Mouse (Mus musculus) embryonic facial prominence, embryonic 14.5 days (tissue): ENCODE measurements around the gene Hsd17b2. TPM values are rescaled to one million over a fixed set of nuclear protein-coding genes. Genes with fewer than 3 reads are reported as not detected.
A peak's percentile ranks its signal among the peaks of the same experiment; 100 is the strongest.

Experiments
- ATAC-seq: fragments of 200-750 bp; cut with Nextera tagmentation; 2 replicates; pipeline ENCODE4 v1.8.0; 2017; ENCODE audit warnings: low read depth, moderate number of reproducible peaks, moderate TSS enrichment
- DNase-seq: peaks from one replicate; pipeline ENCODE4 v3.0.0-alpha.2; 2015; ENCODE audit warnings: low spot score
- H3K27ac ChIP-seq: fragments of 300-500 bp; sonication (generic); replicated peaks from 2 replicates; pipeline ENCODE4 v1.5.1; 2014; ENCODE audit warnings: low read depth, mild to moderate bottlenecking, low read length, moderate library complexity
- H3K27me3 ChIP-seq: fragments of 300-500 bp; sonication (generic); replicated peaks from 2 replicates; pipeline ENCODE4 v1.6.1; 2014; ENCODE audit warnings: low read length; ENCODE audit not compliant: control insufficient read depth, insufficient read depth
- H3K36me3 ChIP-seq: fragments of 300-500 bp; sonication (generic); 2 replicates; pipeline ENCODE4 v1.6.1; 2014; ENCODE audit warnings: low read length, mixed read lengths; ENCODE audit not compliant: control insufficient read depth, insufficient read depth
- H3K4me1 ChIP-seq: fragments of 300-500 bp; sonication (generic); 2 replicates; pipeline ENCODE4 v1.6.1; 2014; ENCODE audit warnings: antibody characterized with exemption, low read length; ENCODE audit not compliant: control insufficient read depth, insufficient read depth
- H3K4me2 ChIP-seq: fragments of 300-500 bp; sonication (generic); 2 replicates; pipeline ENCODE4 v1.6.1; 2014; ENCODE audit warnings: low read depth, mild to moderate bottlenecking, low read length, moderate library complexity, mixed read lengths
- H3K4me3 ChIP-seq: fragments of 300-500 bp; sonication (generic); 2 replicates; pipeline ENCODE4 v1.5.1; 2014; ENCODE audit warnings: low read depth, mild to moderate bottlenecking, low read length
- H3K9ac ChIP-seq: fragments of 300-500 bp; sonication (generic); 2 replicates; pipeline ENCODE4 v1.6.1; 2014; ENCODE audit warnings: low read depth, mild to moderate bottlenecking, low read length, moderate library complexity, mixed read lengths
- H3K9me3 ChIP-seq: fragments of 300-500 bp; sonication (generic); 2 replicates; pipeline ENCODE4 v1.6.1; 2016; ENCODE audit warnings: low read length; ENCODE audit not compliant: control insufficient read depth
- WGBS: fragments of 180-500 bp; shearing (Covaris S2); extraction: QIAGEN DNeasy Blood & Tissue Kit; methylation state at CpG from one replicate; pipeline ENCODE4 v1.1.7; 2014; 5-methylcytosine and 5-hydroxymethylcytosine counted together
- polyA plus RNA-seq: library from polyadenylated mRNA; unstranded; fragments of >200 nt; fragmentation: Nextera tagmentation; extraction: Ambion mirVana; gene quantifications from 2 replicates; pipeline ENCODE4 v1.2.1, GENCODE M21; 2014

Hsd17b2 gene
- polyA plus RNA-seq, 1 experiment from 2014 or later, result 1.2 TPM

DNA sequence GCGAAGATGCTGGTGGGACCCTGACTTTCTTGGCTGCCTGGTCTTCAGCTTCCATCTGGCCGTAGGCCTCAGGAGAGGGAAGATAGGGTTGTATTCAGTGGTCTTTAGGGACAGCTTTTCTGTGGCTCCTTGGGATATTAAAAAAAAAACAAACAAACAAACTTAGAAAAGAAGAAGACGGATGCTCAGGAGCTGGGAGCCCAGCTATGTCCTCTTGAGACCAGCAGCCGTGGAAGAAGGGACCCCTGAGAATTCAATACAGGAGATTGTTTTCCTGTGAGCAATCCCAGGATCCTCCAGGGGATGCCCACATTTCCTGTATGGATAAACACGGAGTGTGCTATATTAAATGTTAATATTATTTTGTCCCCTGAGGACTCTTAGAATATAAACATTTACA is 26.5 kb upstream of the Hsd17b2 start:
- Histone ChIP-seq H3K4me3 (no peak overlapping the region), H3K9me3 (no peaks in the 10 kb centered on the region), H3K9ac (no peak overlapping the region), H3K27me3 (no peaks in the 10 kb centered on the region; the same call in 1 of the 2 replicates), H3K27ac (no peak overlapping the region), H3K36me3 (no peaks in the 10 kb centered on the region), H3K4me1 (no peaks in the 10 kb centered on the region), H3K4me2 (no peak overlapping the region)
- no peak for DNase-seq
- ATAC-seq, result no peak
- 63% methylated on average over 5 of the region's 5 CpGs for WGBS

DNA sequence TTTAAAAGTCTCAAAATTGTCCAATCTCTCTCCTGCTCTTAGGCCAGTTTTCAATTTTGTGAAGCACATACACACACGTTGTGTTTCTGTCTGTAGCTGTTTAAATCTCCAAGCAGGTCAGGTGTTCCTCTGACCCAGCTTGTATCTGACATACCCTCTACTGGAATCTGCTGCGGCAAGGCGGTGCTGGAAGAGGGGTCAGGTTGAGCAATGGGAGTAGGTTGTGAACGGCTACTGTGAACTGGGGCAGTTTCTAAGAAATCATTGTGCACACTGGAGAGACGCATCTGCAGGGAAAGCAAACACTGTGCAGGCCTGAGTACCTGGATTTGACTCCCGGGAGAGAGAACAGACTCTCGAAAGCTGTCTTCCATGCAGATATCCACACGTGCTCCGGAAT is 25.2 kb upstream of the Hsd17b2 start:
- Histone ChIP-seq H3K9ac (no peak overlapping the region), H3K4me3 (no peak overlapping the region), H3K9me3 (no peaks in the 10 kb centered on the region), H3K27ac (no peak overlapping the region), H3K27me3 (no peaks in the 10 kb centered on the region; the same call in 1 of the 2 replicates), H3K4me2 (no peak overlapping the region), H3K36me3 (no peaks in the 10 kb centered on the region), H3K4me1 (no peaks in the 10 kb centered on the region)
- 66% methylated on average over 9 of the region's 9 CpGs for WGBS
- DNase-seq, result no peak
- no peak for ATAC-seq

GRCm38 (mm10) chr8:117677011-117677410 is 24.7 kb upstream of the Hsd17b2 start:
- H3K27me3 ChIP-seq, result no peaks in the 10 kb centered on the region; the same call in 1 of the 2 replicates
- H3K9ac ChIP-seq, result no peak overlapping the region
- no peak overlapping the region for H3K27ac ChIP-seq
- WGBS, result 69% methylated on average over 8 of the region's 8 CpGs
- H3K36me3 ChIP-seq, result no peaks in the 10 kb centered on the region
- ATAC-seq, result no peak
- no peaks in the 10 kb centered on the region for H3K4me1 ChIP-seq
- no peak overlapping the region for H3K4me3 ChIP-seq
- no peak for DNase-seq
- no peaks in the 10 kb centered on the region for H3K9me3 ChIP-seq
- no peak overlapping the region for H3K4me2 ChIP-seq

- no peaks in the 10 kb centered on the region for H3K36me3 ChIP-seq
- H3K9ac ChIP-seq, result no peak overlapping the region
- H3K4me1 ChIP-seq, result no peaks in the 10 kb centered on the region
- no peaks in the 10 kb centered on the region for H3K27me3 ChIP-seq
- no peak overlapping the region for H3K4me2 ChIP-seq
- ATAC-seq (no peak), DNase-seq (no peak)
- no peak overlapping the region for H3K27ac ChIP-seq
- no peaks in the 10 kb centered on the region for H3K9me3 ChIP-seq
- WGBS, result 84% methylated on average over 4 of the region's 4 CpGs
- H3K4me3 ChIP-seq, result no peak overlapping the region
Observed at GRCm38 (mm10) chr8:117678650-117679049, 23.1 kb upstream of the Hsd17b2 start.

GRCm38 (mm10) chr8:117683925-117684472 is 17.7 kb upstream of the Hsd17b2 start:
- no peaks in the 10 kb centered on the region for H3K36me3 ChIP-seq
- WGBS, result 74% methylated on average over 10 of the region's 10 CpGs
- no peaks in the 10 kb centered on the region for H3K27me3 ChIP-seq
- 0 out of 2 replicates have a peak, but pooled peaks have one; percentile 37 for ATAC-seq
- no peak overlapping the region for H3K9ac ChIP-seq
- no peak overlapping the region for H3K4me3 ChIP-seq
- no peak overlapping the region for H3K27ac ChIP-seq
- no peak overlapping the region for H3K4me2 ChIP-seq
- no peaks in the 10 kb centered on the region for H3K9me3 ChIP-seq
- H3K4me1 ChIP-seq, result no peaks in the 10 kb centered on the region; the same call in 1 of the 2 replicates
- DNase-seq, result no peak

GRCm38 (mm10) chr8:117684504-117684903 is 17.2 kb upstream of the Hsd17b2 start:
- H3K4me3 ChIP-seq, result no peak overlapping the region
- no peak overlapping the region for H3K9ac ChIP-seq
- no peaks in the 10 kb centered on the region for H3K9me3 ChIP-seq
- no peaks in the 10 kb centered on the region; the same call in 1 of the 2 replicates for H3K4me1 ChIP-seq
- H3K27ac ChIP-seq, result no peak overlapping the region
- H3K4me2 ChIP-seq, result no peak overlapping the region
- H3K36me3 ChIP-seq, result no peaks in the 10 kb centered on the region
- WGBS, result 49% methylated on average over 11 of the region's 11 CpGs
- ATAC-seq, result no peak
- no peaks in the 10 kb centered on the region for H3K27me3 ChIP-seq
- DNase-seq, result no peak

DNA sequence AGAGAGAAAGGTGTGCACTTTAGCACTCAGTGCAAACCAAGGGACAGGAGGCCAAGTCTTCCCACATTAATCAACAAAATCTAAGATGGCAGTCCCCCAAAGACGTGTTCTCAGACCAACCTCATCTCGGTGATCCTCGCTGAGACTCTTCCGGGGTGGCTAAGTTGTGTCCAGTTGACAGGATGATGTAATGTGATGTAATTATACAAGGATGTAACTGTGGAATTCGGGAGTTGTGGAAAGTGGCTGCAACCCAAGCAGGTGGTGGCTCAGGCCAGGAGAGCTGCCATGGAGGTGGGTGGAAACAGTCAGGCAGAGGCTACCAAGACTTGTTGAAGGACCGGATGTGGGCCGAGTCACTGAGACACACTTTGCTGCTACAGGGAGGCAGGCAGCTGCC is 13.8 kb upstream of the Hsd17b2 start:
- ATAC-seq (no peak), DNase-seq (no peak)
- Histone ChIP-seq H3K4me3 (no peak overlapping the region), H3K9me3 (no peaks in the 10 kb centered on the region), H3K4me1 (no peaks in the 10 kb centered on the region; the same call in 1 of the 2 replicates), H3K4me2 (no peak overlapping the region), H3K36me3 (no peaks in the 10 kb centered on the region), H3K9ac (no peak overlapping the region), H3K27ac (no peak overlapping the region), H3K27me3 (no peaks in the 10 kb centered on the region)
- 83% methylated on average over 7 of the region's 7 CpGs for WGBS

DNA sequence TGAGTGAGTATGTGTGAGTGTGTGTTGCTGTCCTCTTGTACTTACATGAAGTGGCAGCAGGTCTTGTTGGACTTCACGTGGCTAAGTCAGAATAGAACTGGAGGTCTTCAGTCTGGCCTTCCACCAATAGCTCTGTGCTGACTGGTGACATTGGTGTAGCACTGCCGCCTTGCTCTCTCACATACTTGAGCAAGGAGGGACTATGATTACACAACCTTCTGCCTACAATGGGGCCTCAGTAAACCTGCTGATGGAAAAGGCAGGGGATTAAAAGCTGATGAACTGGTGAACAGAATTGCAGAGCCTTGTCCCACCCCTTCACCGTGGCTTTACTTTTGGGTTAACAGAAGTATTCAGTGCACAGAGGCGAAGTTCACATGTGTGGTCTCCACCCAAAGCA is 9.6 kb upstream of the Hsd17b2 start:
- Histone ChIP-seq H3K4me1 (no peaks in the 10 kb centered on the region), H3K27me3 (no peaks in the 10 kb centered on the region), H3K4me2 (no peak overlapping the region), H3K36me3 (no peaks in the 10 kb centered on the region), H3K9me3 (no peaks in the 10 kb centered on the region), H3K27ac (no peak overlapping the region), H3K9ac (no peak overlapping the region), H3K4me3 (no peak overlapping the region)
- DNase-seq, result no peak
- WGBS, result 82% methylated on average over 4 of the region's 4 CpGs
- ATAC-seq, result no peak

DNA sequence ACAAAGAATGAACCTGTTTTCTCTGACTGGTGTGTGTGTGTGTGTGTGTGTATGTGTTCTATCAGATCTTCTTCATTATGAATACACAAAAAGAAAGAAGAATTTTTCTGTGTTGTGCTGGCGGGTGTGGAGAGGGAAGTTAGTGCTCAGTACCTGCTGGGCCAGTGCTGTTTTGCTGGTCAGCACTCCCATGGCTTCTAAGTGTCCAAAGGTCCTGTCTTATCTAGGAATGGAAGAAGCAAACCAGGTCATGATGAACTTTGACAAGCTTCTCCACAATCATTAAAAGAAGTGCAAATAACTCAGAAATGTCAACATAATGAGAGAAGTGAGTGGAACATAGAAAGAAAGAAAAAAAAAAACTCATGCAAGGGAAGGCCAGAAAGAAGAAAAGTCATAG is 6.1 kb upstream of the Hsd17b2 start:
- ATAC-seq (no peak), DNase-seq (no peak)
- H3K9me3 ChIP-seq, result no peaks in the 10 kb centered on the region
- no peak overlapping the region for H3K9ac ChIP-seq
- H3K27ac ChIP-seq, result no peak overlapping the region
- no peak overlapping the region for H3K4me3 ChIP-seq
- no peaks in the 10 kb centered on the region for H3K4me1 ChIP-seq
- 79% methylated on average over 1 of the region's 1 CpGs for WGBS
- no peaks in the 10 kb centered on the region for H3K36me3 ChIP-seq
- H3K27me3 ChIP-seq, result no peaks in the 10 kb centered on the region
- H3K4me2 ChIP-seq, result no peak overlapping the region
